Mouse (Mus musculus): ENCODE measurements around the gene Vmn1r129.
"Not testable (repeated sequence)": the region's sequence is repeated elsewhere in the genome, so short reads cannot be mapped to it uniquely, and the experiment has no call there.

DNA sequence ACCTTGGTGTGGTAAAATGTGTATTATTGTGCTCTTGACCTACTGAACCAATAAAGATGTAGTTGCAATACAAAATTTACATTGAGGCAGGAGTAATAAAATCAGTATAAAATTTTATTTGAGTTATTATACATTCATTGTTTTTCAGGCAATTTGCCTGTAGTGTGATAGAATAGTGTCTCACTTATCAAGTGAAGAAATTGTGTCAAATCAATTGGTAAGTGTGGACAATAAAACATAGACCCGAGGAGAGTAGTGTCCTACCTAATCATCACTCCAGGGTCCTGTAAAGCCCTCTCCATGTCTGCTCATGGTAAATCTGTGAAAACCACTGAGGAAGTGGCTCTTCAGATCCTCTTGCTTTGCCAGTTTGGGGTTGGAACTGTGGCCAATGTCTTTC is 12.0 kb downstream of the Vmn1r129 start, which contains the start of gene Vmn1r128:
- not testable (repeated sequence) for TF ChIP-seq CTCF (IDR thresholded peaks at IDR 0.05; ENCODE audit: borderline replicate concordance, control insufficient read depth, extremely low read depth, insufficient read depth, low read length, poor library complexity); POLR2A (IDR thresholded peaks at IDR 0.05; ENCODE audit: control insufficient read depth, extremely low read depth, insufficient read depth, low read length, poor library complexity)

All from thymus, adult 2 months (tissue).